Mouse (Mus musculus) limb, embryonic 13.5 days (tissue): Measurements from ENCODE around the gene Pxn. TPM values are rescaled to one million over a fixed set of nuclear protein-coding genes. Genes with fewer than 3 reads are reported as not detected.

ENCODE experiments used
- ATAC-seq: fragments of 200-750 bp; cut with Nextera tagmentation; 2 replicates; pipeline ENCODE4 v1.8.0; 2017; ENCODE audit warnings: low read depth, moderate number of reproducible peaks, moderate TSS enrichment; ENCODE audit not compliant: low FRiP score
- H3K27ac ChIP-seq: fragments of 300-500 bp; sonication (generic); 2 replicates; pipeline ENCODE4 v1.5.1; 2015; ENCODE audit warnings: inconsistent platforms, mild to moderate bottlenecking, moderate library complexity
- H3K27me3 ChIP-seq: fragments of 300-500 bp; sonication (generic); 2 replicates; pipeline ENCODE4 v1.6.1; 2015; ENCODE audit warnings: mild to moderate bottlenecking, inconsistent platforms
- H3K36me3 ChIP-seq: fragments of 300-500 bp; sonication (generic); 2 replicates; pipeline ENCODE4 v1.6.1; 2015; ENCODE audit warnings: inconsistent platforms, mild to moderate bottlenecking, moderate library complexity
- H3K4me1 ChIP-seq: fragments of 300-500 bp; sonication (generic); 2 replicates; pipeline ENCODE4 v1.6.1; 2015; ENCODE audit warnings: inconsistent platforms
- H3K4me2 ChIP-seq: fragments of 300-500 bp; sonication (generic); replicated peaks from 2 replicates; pipeline ENCODE4 v1.6.1; 2015; ENCODE audit warnings: inconsistent platforms, mild to moderate bottlenecking, moderate library complexity
- H3K4me3 ChIP-seq: fragments of 300-500 bp; sonication (generic); 2 replicates; pipeline ENCODE4 v1.5.1; 2015; ENCODE audit warnings: moderate library complexity, mild to moderate bottlenecking, inconsistent platforms
- H3K9ac ChIP-seq: fragments of 300-500 bp; sonication (generic); 2 replicates; pipeline ENCODE4 v1.6.1; 2015; ENCODE audit warnings: mild to moderate bottlenecking, inconsistent platforms
- H3K9me3 ChIP-seq: fragments of 300-500 bp; sonication (generic); 2 replicates; pipeline ENCODE4 v1.6.1; 2016; ENCODE audit warnings: inconsistent platforms
- WGBS: fragments of 180-500 bp; shearing (Covaris S2); methylation state at CpG from one replicate; pipeline ENCODE4 v1.1.7; 2015; 5-methylcytosine and 5-hydroxymethylcytosine counted together
- microRNA-seq: library from miRNA; unstranded; fragments of <30 nt; microRNA quantifications from one replicate; pipeline ENCODE4, GENCODE M21; 2016
- polyA plus RNA-seq: library from polyadenylated mRNA; unstranded; fragments of >200 nt; fragmentation: Nextera tagmentation; extraction: Ambion mirVana; gene quantifications from 2 replicates; pipeline ENCODE4 v1.2.1, GENCODE M21; 2015

Pxn gene
- polyA plus RNA-seq, 1 experiment from 2014 or later: 54.0 TPM

DNA sequence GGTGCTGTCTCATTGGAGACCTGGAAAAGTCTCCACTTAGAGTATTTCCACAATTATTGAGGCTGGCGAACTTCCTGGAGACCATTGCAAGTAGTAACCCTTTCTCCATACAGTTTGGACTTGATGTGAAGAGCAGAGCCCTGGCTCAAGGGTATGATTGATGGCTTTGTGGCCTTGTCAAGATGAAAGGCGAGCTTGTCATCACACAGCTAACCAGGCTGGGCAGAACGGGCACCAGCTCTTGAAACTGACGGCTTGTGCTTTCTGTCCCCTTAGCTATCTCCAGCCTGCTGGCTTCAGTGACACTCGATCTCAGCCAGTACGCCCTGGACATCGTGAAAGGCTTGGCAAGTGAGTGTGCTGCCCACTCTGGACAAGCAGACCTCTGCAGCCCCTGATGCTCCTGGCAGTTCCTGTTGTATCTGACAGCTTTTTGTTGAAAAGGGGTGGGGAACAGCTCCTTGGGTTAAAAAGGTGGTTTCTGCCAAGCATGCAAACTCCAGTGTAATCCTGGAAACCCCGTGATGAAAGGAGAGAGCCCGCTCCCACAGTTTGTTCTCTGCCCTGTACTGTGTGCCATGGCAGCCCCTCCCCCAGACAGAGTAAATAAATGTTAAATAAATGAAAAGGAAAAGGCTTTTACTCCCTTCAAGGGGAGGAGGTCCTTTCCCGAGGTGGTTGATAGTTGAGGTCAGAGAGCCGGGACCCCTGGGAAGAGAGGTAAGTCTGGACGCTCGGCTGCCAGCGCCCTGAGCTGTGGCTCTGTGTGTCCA is 73.9 kb downstream of the Pxn start:
- no peak for ATAC-seq
- Histone ChIP-seq H3K9me3 (peaks cover 10% of the 10 kb centered on the region), H3K4me2 (no peak overlapping the region), H3K9ac (no peak overlapping the region), H3K4me3 (no peak overlapping the region), H3K4me1 (no peaks in the 10 kb centered on the region), H3K27ac (no peak overlapping the region), H3K27me3 (no peaks in the 10 kb centered on the region), H3K36me3 (peaks cover 98% of the 10 kb centered on the region)
- WGBS: 92% methylated on average over 14 of the region's 14 CpGs

DNA sequence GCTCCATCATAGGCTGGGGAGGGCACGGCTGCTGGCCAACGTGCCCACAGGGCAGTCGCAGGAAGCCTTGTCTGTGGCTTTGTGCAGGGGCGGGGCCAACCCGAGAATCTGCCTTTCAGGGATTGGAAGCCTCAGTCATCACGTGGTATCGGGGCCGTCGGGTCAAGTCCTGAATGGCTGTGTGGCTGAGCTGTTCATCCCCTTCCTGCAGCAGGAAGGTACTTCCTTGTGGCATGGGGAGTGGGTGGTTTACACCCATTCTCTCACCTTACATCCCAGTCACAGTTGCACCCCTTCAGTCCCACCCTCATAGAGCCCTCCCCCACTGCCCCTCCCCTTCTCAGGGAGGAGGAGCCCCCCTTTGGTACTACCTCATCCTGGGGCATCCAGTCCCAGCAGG is 75.2 kb downstream of the Pxn start:
- WGBS: 95% methylated on average over 9 of the region's 9 CpGs
- Histone ChIP-seq H3K27me3 (no peaks in the 10 kb centered on the region), H3K4me3 (no peak overlapping the region), H3K36me3 (peaks cover 99% of the 10 kb centered on the region), H3K9me3 (peaks cover 10% of the 10 kb centered on the region), H3K4me2 (no peak overlapping the region), H3K4me1 (no peaks in the 10 kb centered on the region), H3K9ac (no peak overlapping the region), H3K27ac (no peak overlapping the region)
- no peak for ATAC-seq

- H3K4me3 ChIP-seq: no peak overlapping the region
- H3K4me1 ChIP-seq: no peaks in the 10 kb centered on the region
- no peak for ATAC-seq
- no peak overlapping the region for H3K4me2 ChIP-seq
- no peaks in the 10 kb centered on the region for H3K27me3 ChIP-seq
- peaks cover 97% of the 10 kb centered on the region for H3K36me3 ChIP-seq
- H3K9ac ChIP-seq: no peak overlapping the region
- WGBS: 89% methylated on average over 12 of the region's 12 CpGs
- H3K9me3 ChIP-seq: peaks cover 10% of the 10 kb centered on the region
- H3K27ac ChIP-seq: no peak overlapping the region
These were observed 79.1 kb downstream of the Pxn start for GRCm38 (mm10) chr5:115585616-115586015.

GRCm38 (mm10) chr5:115586166-115586565 is 79.7 kb downstream of the Pxn start:
- Histone ChIP-seq H3K4me3 (no peak overlapping the region), H3K36me3 (peaks cover 97% of the 10 kb centered on the region), H3K4me2 (no peak overlapping the region), H3K27ac (no peak overlapping the region), H3K9ac (no peak overlapping the region), H3K4me1 (no peaks in the 10 kb centered on the region), H3K27me3 (no peaks in the 10 kb centered on the region), H3K9me3 (peaks cover 10% of the 10 kb centered on the region)
- no peak for ATAC-seq
- 77% methylated on average over 15 of the region's 15 CpGs for WGBS

DNA sequence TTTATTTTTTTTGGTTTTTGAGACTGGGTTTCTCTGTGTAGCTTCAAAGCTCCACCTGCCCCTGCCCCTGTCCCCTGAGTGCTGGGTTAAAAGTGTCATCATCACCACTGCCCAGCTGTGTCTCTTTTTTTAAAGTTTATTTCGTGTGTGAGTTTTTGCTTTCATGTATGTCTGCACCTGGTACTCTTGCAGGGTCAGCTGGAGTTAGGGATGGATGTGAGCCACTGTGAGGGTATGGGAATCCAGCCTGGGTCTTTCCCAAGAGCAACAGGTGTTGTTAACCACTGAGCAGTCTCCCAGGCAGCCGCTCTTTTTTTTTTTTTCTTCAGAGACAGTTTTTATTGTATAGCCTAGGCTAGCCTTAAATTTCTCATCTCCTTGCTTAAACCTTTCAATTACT is 80.3 kb downstream of the Pxn start:
- Histone ChIP-seq H3K4me1 (no peaks in the 10 kb centered on the region), H3K27ac (no peak overlapping the region), H3K9ac (no peak overlapping the region), H3K27me3 (no peaks in the 10 kb centered on the region), H3K4me3 (no peak overlapping the region), H3K9me3 (peaks cover 10% of the 10 kb centered on the region), H3K4me2 (no peak overlapping the region), H3K36me3 (peaks cover 97% of the 10 kb centered on the region)
- WGBS: 94% methylated on average over 2 of the region's 2 CpGs
- no peak for ATAC-seq

DNA sequence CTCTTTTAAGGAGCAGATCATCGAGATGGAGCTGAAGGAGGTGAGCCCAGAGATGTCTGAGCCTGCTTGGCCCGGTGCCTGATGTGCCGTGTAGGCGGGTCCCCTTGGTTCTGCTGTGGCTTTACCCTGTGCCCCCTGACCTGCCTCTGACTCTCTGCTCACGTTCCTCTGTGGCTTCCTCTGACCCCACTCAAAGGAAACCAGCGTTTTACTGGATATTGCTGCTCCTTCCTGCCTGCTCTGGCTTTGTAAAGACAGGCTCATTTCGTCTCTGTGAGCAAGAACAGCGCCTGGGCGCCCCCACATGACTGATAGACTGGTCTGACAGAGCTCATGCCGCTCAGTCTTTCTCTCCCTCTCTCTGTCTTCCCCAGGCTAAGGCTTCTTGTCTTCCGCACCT is 84.6 kb downstream of the Pxn start:
- peaks cover 97% of the 10 kb centered on the region for H3K36me3 ChIP-seq
- H3K27me3 ChIP-seq: no peaks in the 10 kb centered on the region
- H3K9ac ChIP-seq: no peak overlapping the region
- WGBS: 79% methylated on average over 11 of the region's 11 CpGs
- H3K4me1 ChIP-seq: no peaks in the 10 kb centered on the region
- no peak overlapping the region for H3K27ac ChIP-seq
- H3K9me3 ChIP-seq: no peaks in the 10 kb centered on the region
- no peak overlapping the region for H3K4me3 ChIP-seq
- no peak for ATAC-seq
- no peak overlapping the region for H3K4me2 ChIP-seq

DNA sequence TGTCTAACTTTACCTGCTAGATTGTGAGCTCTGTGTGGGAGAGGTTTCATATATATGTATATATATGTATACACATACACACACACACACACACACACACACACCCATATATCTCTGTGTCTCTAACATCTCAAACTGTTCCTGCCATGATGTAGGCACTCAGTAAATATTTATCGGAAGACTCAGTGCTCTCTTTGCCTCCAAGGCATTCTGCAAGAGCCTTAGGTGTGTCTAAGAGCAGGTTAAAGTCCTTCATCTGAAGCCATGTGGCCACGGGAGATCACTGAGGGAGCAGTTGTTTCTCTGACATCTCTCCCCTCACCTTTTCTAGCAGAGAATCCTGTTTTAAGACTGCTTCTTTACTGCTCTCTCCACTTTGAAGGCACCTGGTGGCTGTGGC is 85.0 kb downstream of the Pxn start:
- no peak overlapping the region for H3K4me3 ChIP-seq
- H3K4me1 ChIP-seq: no peaks in the 10 kb centered on the region
- H3K9me3 ChIP-seq: no peaks in the 10 kb centered on the region
- H3K9ac ChIP-seq: no peak overlapping the region
- WGBS: 94% methylated on average over 2 of the region's 2 CpGs
- no peak for ATAC-seq
- H3K27ac ChIP-seq: no peak overlapping the region
- no peaks in the 10 kb centered on the region for H3K27me3 ChIP-seq
- no peak overlapping the region for H3K4me2 ChIP-seq
- peaks cover 97% of the 10 kb centered on the region for H3K36me3 ChIP-seq

GRCm38 (mm10) chr5:115603561-115603960 is 97.1 kb downstream of the Pxn start:
- no peak overlapping the region for H3K4me3 ChIP-seq
- no peak for ATAC-seq
- no peak overlapping the region for H3K9ac ChIP-seq
- no peaks in the 10 kb centered on the region for H3K9me3 ChIP-seq
- peaks cover 91% of the 10 kb centered on the region for H3K36me3 ChIP-seq
- H3K27ac ChIP-seq: no peak overlapping the region
- WGBS: 95% methylated on average over 6 of the region's 6 CpGs
- no peak overlapping the region for H3K4me2 ChIP-seq
- H3K27me3 ChIP-seq: no peaks in the 10 kb centered on the region
- no peaks in the 10 kb centered on the region for H3K4me1 ChIP-seq

Small RNAs within 50 kb of the gene (microRNA-seq; reads per million reads assigned to microRNA genes)
- not detected for gene Mir7029

Other genes starting within 250 kb of the Pxn start
- gene Rnf10, start 233.8 kb upstream of the Pxn start, polyA plus RNA-seq: 141 and 144 TPM in 2 replicates
- gene Coq5, start 227.0 kb upstream of the Pxn start, polyA plus RNA-seq: 41.8 and 43.6 TPM in 2 replicates
- gene Dynll1, start 205.7 kb upstream of the Pxn start, polyA plus RNA-seq: 1,815 and 1,838 TPM in 2 replicates
- 314 and 331 TPM in 2 replicates for gene Srsf9, start 179.5 kb upstream of the Pxn start, polyA plus RNA-seq
- gene Gatc, start 165.5 kb upstream of the Pxn start, polyA plus RNA-seq: 25.7 and 28.3 TPM in 2 replicates
- gene Triap1, start 165.5 kb upstream of the Pxn start, polyA plus RNA-seq: 58.8 and 62.1 TPM in 2 replicates
- gene Cox6a1, start 157.7 kb upstream of the Pxn start, polyA plus RNA-seq: 677 and 710 TPM in 2 replicates
- 18.2 and 18.4 TPM in 2 replicates for gene Msi1, start 77.1 kb upstream of the Pxn start, polyA plus RNA-seq
- not detected in 2 replicates for gene Pla2g1b, start 40.4 kb upstream of the Pxn start, polyA plus RNA-seq
- 25.8 and 27.5 TPM in 2 replicates for gene Sirt4, start 22.0 kb upstream of the Pxn start, polyA plus RNA-seq
- gene Rplp0, start 52.8 kb downstream of the Pxn start, polyA plus RNA-seq: 1,446 and 1,459 TPM in 2 replicates
- gene Gcn1l1, start 58.6 kb downstream of the Pxn start, polyA plus RNA-seq: 46.1 and 48.2 TPM in 2 replicates
- gene Rab35, start 125.2 kb downstream of the Pxn start, polyA plus RNA-seq: 14.5 and 15.2 TPM in 2 replicates
- 11.4 and 13.2 TPM in 2 replicates for gene Bicdl1, start 224.9 kb downstream of the Pxn start, polyA plus RNA-seq